Mouse (Mus musculus) lung, embryonic 16.5 days (tissue): ENCODE data around the gene Ubl3. TPM values are rescaled to one million over a fixed set of nuclear protein-coding genes. Genes with fewer than 3 reads are reported as not detected.

Experiments used
- ATAC-seq: fragments of 200-750 bp; cut with Nextera tagmentation; 2 replicates; pipeline ENCODE4 v1.8.0; 2017; ENCODE audit warnings: low read depth, mild to moderate bottlenecking, moderate library complexity
- H3K27ac ChIP-seq: fragments of 300-500 bp; sonication (generic); 2 replicates; pipeline ENCODE4 v1.5.1; 2014; ENCODE audit warnings: mild to moderate bottlenecking, control low read depth, low read length
- H3K27me3 ChIP-seq: fragments of 300-500 bp; sonication (generic); 2 replicates; pipeline ENCODE4 v1.6.1; 2014; ENCODE audit warnings: low read depth, low read length, mixed read lengths; ENCODE audit not compliant: control insufficient read depth, insufficient read depth
- H3K36me3 ChIP-seq: fragments of 300-500 bp; sonication (generic); 2 replicates; pipeline ENCODE4 v1.6.1; 2014; ENCODE audit warnings: low read length; ENCODE audit not compliant: control insufficient read depth, insufficient read depth
- H3K4me1 ChIP-seq: fragments of 300-500 bp; sonication (generic); replicated peaks from 2 replicates; pipeline ENCODE4 v1.6.1; 2014; ENCODE audit warnings: low read length, mixed read lengths; ENCODE audit not compliant: control insufficient read depth, insufficient read depth
- H3K4me2 ChIP-seq: fragments of 300-500 bp; sonication (generic); 2 replicates; pipeline ENCODE4 v1.6.1; 2014; ENCODE audit warnings: low read depth, low read length, control low read depth
- H3K4me3 ChIP-seq: fragments of 300-500 bp; sonication (generic); 2 replicates; pipeline ENCODE4 v1.5.1; 2014; ENCODE audit warnings: mild to moderate bottlenecking, low read length, control low read depth
- H3K9ac ChIP-seq: fragments of 300-500 bp; sonication (generic); 2 replicates; pipeline ENCODE4 v1.6.1; 2014; ENCODE audit warnings: low read length, control low read depth
- H3K9me3 ChIP-seq: fragments of 300-500 bp; sonication (generic); 2 replicates; pipeline ENCODE4 v1.6.1; 2016; ENCODE audit warnings: low read length; ENCODE audit not compliant: control insufficient read depth
- WGBS: fragments of 180-500 bp; shearing (Covaris S2); extraction: QIAGEN DNeasy Blood & Tissue Kit; methylation state at CpG from one replicate; pipeline ENCODE4 v1.1.7; 2014; 5-methylcytosine and 5-hydroxymethylcytosine counted together
- polyA plus RNA-seq: library from polyadenylated mRNA; unstranded; fragments of >200 nt; fragmentation: Nextera tagmentation; extraction: Ambion mirVana; gene quantifications from 2 replicates; pipeline ENCODE4 v1.2.1, GENCODE M21; 2015

Gene Ubl3
- polyA plus RNA-seq, 1 experiment from 2014 or later = 73.5 TPM

DNA sequence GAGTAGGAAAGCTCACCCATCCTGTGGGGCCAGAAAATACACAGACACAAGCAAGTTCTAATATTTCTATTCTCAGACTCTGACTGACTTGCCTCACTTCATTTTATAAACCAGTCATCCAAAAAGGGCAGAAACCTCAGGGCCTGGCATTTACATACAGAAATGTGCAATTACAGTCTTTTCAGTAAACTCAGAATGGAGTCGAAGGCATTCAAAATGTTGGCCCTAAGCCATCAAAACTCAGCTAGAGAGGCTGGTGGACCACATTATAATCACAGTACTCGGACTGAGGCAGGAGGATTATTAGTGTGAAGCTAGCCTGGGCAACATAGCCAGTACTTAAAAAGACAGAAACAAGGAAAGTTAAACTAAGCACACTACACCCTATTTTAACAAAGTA lies 5.6 kb downstream of the Ubl3 start:
- Histone ChIP-seq H3K4me2 (no peak overlapping the region), H3K4me1 (peaks cover 42% of the 10 kb centered on the region), H3K4me3 (no peak overlapping the region), H3K9ac (no peak overlapping the region), H3K9me3 (no peaks in the 10 kb centered on the region), H3K27ac (no peak overlapping the region), H3K27me3 (no peaks in the 10 kb centered on the region), H3K36me3 (no peaks in the 10 kb centered on the region)
- no peak for ATAC-seq
- 21% methylated on average over 2 of the region's 2 CpGs for WGBS

DNA sequence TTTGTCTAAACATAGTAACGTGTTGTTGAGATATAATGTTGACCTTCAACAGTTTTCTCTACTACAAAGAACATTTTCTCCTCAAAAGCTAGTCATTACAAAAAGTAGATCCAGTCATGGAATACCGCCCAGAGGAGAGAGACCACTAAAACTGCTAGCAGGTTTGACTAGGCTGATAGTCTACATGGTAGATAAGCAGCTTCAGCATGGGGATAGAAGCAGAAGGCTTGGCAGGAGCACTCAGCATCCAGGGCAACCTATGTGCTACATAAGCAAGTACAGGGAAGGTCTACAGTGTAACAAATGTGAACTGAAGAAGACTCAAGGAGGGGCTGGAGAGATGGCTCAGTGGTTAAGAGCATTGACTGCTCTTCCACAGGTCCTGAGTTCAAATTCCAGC lies 7.9 kb downstream of the Ubl3 start:
- Histone ChIP-seq H3K4me2 (no peak overlapping the region), H3K27ac (no peak overlapping the region), H3K36me3 (no peaks in the 10 kb centered on the region), H3K9me3 (no peaks in the 10 kb centered on the region), H3K9ac (no peak overlapping the region), H3K4me1 (peaks cover 37% of the 10 kb centered on the region), H3K4me3 (no peak overlapping the region), H3K27me3 (no peaks in the 10 kb centered on the region)
- no peak for ATAC-seq
- 75% methylated on average over 2 of the region's 2 CpGs for WGBS

- H3K4me3 ChIP-seq = no peak overlapping the region
- no peak overlapping the region for H3K4me2 ChIP-seq
- no peaks in the 10 kb centered on the region for H3K9me3 ChIP-seq
- no peak overlapping the region for H3K9ac ChIP-seq
- 24% methylated on average over 2 of the region's 2 CpGs for WGBS
- H3K27me3 ChIP-seq = no peaks in the 10 kb centered on the region
- no peaks in the 10 kb centered on the region for H3K36me3 ChIP-seq
- H3K4me1 ChIP-seq = peaks cover 18% of the 10 kb centered on the region
- no peak for ATAC-seq
- H3K27ac ChIP-seq = no peak overlapping the region
Measured at GRCm38 (mm10) chr5:148542196-148542595, 10.4 kb downstream of the Ubl3 start.

- Histone ChIP-seq H3K4me2 (no peak overlapping the region), H3K27me3 (no peaks in the 10 kb centered on the region), H3K36me3 (no peaks in the 10 kb centered on the region), H3K4me3 (no peak overlapping the region), H3K27ac (peak overlapping the region; percentile 5; the same call in 1 of the 2 replicates), H3K9ac (no peak overlapping the region), H3K9me3 (no peaks in the 10 kb centered on the region), H3K4me1 (peaks cover 28% of the 10 kb centered on the region)
- 31% methylated on average over 4 of the region's 4 CpGs for WGBS
- peak; percentile 28; the same call in 1 of the 2 replicates for ATAC-seq
Measured at GRCm38 (mm10) chr5:148535669-148536430, 16.7 kb downstream of the Ubl3 start.

GRCm38 (mm10) chr5:148534644-148535043 lies 17.9 kb downstream of the Ubl3 start:
- H3K4me1 ChIP-seq = peaks cover 28% of the 10 kb centered on the region
- 36% methylated on average over 3 of the region's 3 CpGs for WGBS
- H3K4me2 ChIP-seq = no peak overlapping the region
- no peak overlapping the region for H3K27ac ChIP-seq
- H3K27me3 ChIP-seq = no peaks in the 10 kb centered on the region
- no peaks in the 10 kb centered on the region for H3K9me3 ChIP-seq
- no peak overlapping the region for H3K4me3 ChIP-seq
- H3K9ac ChIP-seq = no peak overlapping the region
- ATAC-seq = peak; percentile 38; the same call in 1 of the 2 replicates
- H3K36me3 ChIP-seq = no peaks in the 10 kb centered on the region

GRCm38 (mm10) chr5:148533924-148534323 lies 18.7 kb downstream of the Ubl3 start:
- Histone ChIP-seq H3K4me2 (no peak overlapping the region), H3K4me1 (peaks cover 28% of the 10 kb centered on the region), H3K27me3 (no peaks in the 10 kb centered on the region), H3K4me3 (no peak overlapping the region), H3K9me3 (no peaks in the 10 kb centered on the region), H3K9ac (no peak overlapping the region), H3K36me3 (no peaks in the 10 kb centered on the region), H3K27ac (no peak overlapping the region)
- no peak for ATAC-seq
- 58% methylated on average over 2 of the region's 2 CpGs for WGBS

GRCm38 (mm10) chr5:148532201-148532600 lies 20.4 kb downstream of the Ubl3 start:
- no peaks in the 10 kb centered on the region for H3K27me3 ChIP-seq
- H3K36me3 ChIP-seq = no peaks in the 10 kb centered on the region
- H3K9ac ChIP-seq = no peak overlapping the region
- whole genome bisulfite sequencing = 49% methylated on average over 5 of the region's 5 CpGs
- H3K4me1 ChIP-seq = peaks cover 30% of the 10 kb centered on the region
- H3K4me2 ChIP-seq = no peak overlapping the region
- no peak overlapping the region for H3K4me3 ChIP-seq
- no peaks in the 10 kb centered on the region for H3K9me3 ChIP-seq
- ATAC-seq = no peak
- H3K27ac ChIP-seq = no peak overlapping the region

DNA sequence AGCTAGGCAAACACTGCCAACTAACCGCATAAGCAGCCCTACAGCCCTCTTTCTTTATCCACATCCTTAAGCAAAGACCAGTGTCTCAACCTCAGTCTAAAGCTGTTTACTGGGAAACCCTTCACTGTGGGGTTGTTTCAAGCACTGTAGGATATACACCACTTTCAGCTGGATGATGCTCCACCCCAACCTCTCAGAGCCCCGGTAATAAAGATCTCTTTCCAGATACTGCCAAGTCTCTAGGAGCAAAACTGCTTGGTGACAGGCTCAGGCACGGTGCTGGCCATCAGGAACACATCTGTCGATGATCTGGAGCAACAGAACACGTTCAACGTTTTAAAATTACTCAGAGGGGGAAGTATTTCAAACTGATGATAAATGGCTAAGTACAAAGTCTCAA lies 25.0 kb downstream of the Ubl3 start:
- ATAC-seq = no peak
- 31% methylated on average over 6 of the region's 6 CpGs for WGBS
- H3K4me2 ChIP-seq = no peak overlapping the region
- H3K4me1 ChIP-seq = peaks cover 9% of the 10 kb centered on the region
- H3K36me3 ChIP-seq = no peaks in the 10 kb centered on the region
- H3K27me3 ChIP-seq = no peaks in the 10 kb centered on the region
- H3K27ac ChIP-seq = no peak overlapping the region
- H3K4me3 ChIP-seq = no peak overlapping the region
- no peaks in the 10 kb centered on the region for H3K9me3 ChIP-seq
- H3K9ac ChIP-seq = no peak overlapping the region

DNA sequence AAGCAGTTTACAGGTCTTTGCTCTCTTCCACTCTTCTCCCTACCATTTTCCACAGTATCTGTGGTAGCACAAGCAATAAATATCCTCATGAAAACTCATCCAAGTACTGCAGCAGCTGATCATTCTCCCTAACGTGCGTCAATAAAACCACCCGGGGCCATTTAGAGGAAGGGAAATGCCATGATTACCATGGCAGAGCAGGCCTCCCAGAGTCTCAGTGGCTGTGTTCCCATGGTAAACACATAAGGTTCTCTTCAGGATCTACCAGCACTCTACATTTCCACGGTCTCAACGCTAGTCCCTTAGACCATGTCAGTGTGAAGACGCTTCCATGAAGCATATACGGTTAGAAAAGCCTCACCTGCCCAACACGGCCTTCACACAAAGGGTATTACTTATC lies 26.0 kb downstream of the Ubl3 start:
- Histone ChIP-seq H3K36me3 (no peaks in the 10 kb centered on the region), H3K4me2 (no peak overlapping the region), H3K9ac (no peak overlapping the region), H3K9me3 (no peaks in the 10 kb centered on the region), H3K4me3 (no peak overlapping the region), H3K4me1 (peaks cover 6% of the 10 kb centered on the region; the same call in 1 of the 2 replicates), H3K27ac (no peak overlapping the region), H3K27me3 (no peaks in the 10 kb centered on the region)
- 78% methylated on average over 8 of the region's 8 CpGs for WGBS
- no peak for ATAC-seq
